Mouse (Mus musculus): ENCODE results near the gene Tspan5. TPM values are rescaled to one million over a fixed set of nuclear protein-coding genes. Genes with fewer than 3 reads are reported as not detected.

Gene Tspan5
- total RNA-seq, 2 experiments from 2014 or later, result 184 to 208 TPM

GRCm38 (mm10) chr3:138941604-138942003 is 199.6 kb downstream of the Tspan5 start:
- intact Hi-C loops (cut with DNase I), result no loop called here
- DNase-seq (ENCODE audit: extremely low spot score in 1 of 2, low spot score in 2 of 2), result no peak

DNA sequence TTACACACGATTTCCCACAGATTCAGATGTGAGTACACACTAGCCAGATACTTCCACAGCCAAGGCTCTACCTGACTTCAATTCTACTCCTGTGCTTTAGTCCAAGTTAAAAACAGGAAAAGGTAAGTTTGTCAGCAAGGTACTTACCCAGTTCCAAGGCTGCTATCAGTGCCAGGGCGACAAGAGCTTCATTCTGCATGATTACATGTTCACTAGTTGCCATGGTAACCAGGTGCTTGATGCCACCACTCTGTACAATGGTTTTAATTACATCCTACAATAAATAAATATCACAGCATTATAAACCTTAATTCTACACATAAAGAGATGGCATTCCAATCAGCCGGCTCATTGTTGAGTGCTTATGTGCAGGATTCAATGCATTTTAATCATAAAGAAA is 203.5 kb downstream of the Tspan5 start:
- intact Hi-C loops (cut with DNase I), result no loop called here

GRCm38 (mm10) chr3:138949081-138949480 is 207.1 kb downstream of the Tspan5 start:
- intact Hi-C loops (cut with DNase I), result no loop called here
- DNase-seq (ENCODE audit: extremely low spot score in 1 of 2, low spot score in 2 of 2), result no peak

More for the DNA sequence above, 203.5 kb downstream of the Tspan5 start:
- no peak for DNase-seq (ENCODE audit: extremely low spot score in 1 of 2, low spot score in 2 of 2)

DNA sequence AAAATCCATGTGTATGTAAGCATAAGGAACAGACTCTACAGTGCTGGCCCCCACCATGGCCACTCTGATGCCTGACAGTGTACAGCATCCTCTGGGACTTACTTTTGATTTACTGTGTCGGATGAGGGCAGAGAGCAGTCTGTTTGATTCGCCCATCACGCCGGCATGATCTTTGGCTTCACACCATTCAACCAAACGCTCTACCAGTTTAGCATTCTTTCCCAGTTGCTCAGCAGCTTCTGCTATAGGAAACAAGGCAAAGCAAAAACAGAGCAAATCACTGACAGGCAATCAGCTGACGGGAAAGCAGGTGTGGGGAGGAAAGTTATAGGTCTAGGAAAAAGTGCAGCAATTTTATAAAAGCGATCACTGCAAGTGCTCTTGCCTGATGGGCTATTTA is 213.2 kb downstream of the Tspan5 start:
- intact Hi-C loops (cut with DNase I), result no loop called here
- no peak for DNase-seq (ENCODE audit: extremely low spot score in 1 of 2, low spot score in 2 of 2)

Other genes with a start within 250 kb of the Tspan5 start
- gene Eif4e, start 216.0 kb upstream of the Tspan5 start, total RNA-seq (2021), result 100 to 1,000 TPM; 170 to 172 TPM